Mouse (Mus musculus) kidney, adult 2 months (tissue): ENCODE results near the gene Bptf.

Experiments used
- CTCF ChIP-seq: fragments of 200-500 bp; conservative IDR thresholded peaks from 2 replicates; pipeline ENCODE4 v1.5.1; 2011; ENCODE audit warnings: low read depth, mild to moderate bottlenecking, control low read depth, low read length, moderate library complexity, mixed read lengths; ENCODE audit not compliant: insufficient read depth, insufficient read length
- POLR2A ChIP-seq: fragments of 200-500 bp; IDR thresholded peaks from one replicate; pipeline ENCODE4 v1.6.1; 2011; ENCODE audit warnings: low read depth, low read length, control low read depth

- no peak for TF ChIP-seq POLR2A
- TF ChIP-seq CTCF: no peak
Observed at GRCm38 (mm10) chr11:107085866-107086265, 46.1 kb downstream of the Bptf start.
